Mouse (Mus musculus) ES-E14 (cell line): ENCODE data around the gene Synrg. TPM values are rescaled to one million over a fixed set of nuclear protein-coding genes. Genes with fewer than 3 reads are reported as not detected.

ENCODE experiments used
- DNase-seq: peaks from one replicate; pipeline ENCODE4 v3.0.0-alpha.2; 2013; ENCODE audit warnings: low read depth, low spot score
- H3K27ac ChIP-seq: 2 replicates; pipeline ENCODE4 v1.5.1; 2012; ENCODE audit warnings: low read depth, mild to moderate bottlenecking, low read length, moderate library complexity, mixed read lengths; ENCODE audit not compliant: poor library complexity, insufficient read depth, severe bottlenecking
- H3K36me3 ChIP-seq: 2 replicates; pipeline ENCODE4 v1.6.1; 2012; ENCODE audit warnings: mild to moderate bottlenecking, low read length, moderate library complexity, mixed read lengths; ENCODE audit not compliant: control insufficient read depth, poor library complexity, insufficient read depth, severe bottlenecking
- H3K4me1 ChIP-seq, 2 experiments: fragments of 150-350 bp in 1 of 2; sonication (generic) in 1 of 2; 2 replicates each; pipeline ENCODE4 v1.6.1; 2012; ENCODE audit warnings: low read length in 2 of 2, mild to moderate bottlenecking in 1 of 2, mixed read lengths in 1 of 2; ENCODE audit not compliant: control insufficient read depth in 2 of 2, insufficient read depth in 2 of 2, poor library complexity in 1 of 2
- H3K4me3 ChIP-seq, 2 experiments: fragments of 150-350 bp in 1 of 2; sonication (generic) in 1 of 2; 2 replicates each; pipeline ENCODE4 v1.5.1; 2012; ENCODE audit warnings: low read length in 2 of 2, low read depth in 1 of 2, mild to moderate bottlenecking in 1 of 2, mixed read lengths in 1 of 2; ENCODE audit not compliant: insufficient read depth in 1 of 2, poor library complexity in 1 of 2, severe bottlenecking in 1 of 2
- H3K9ac ChIP-seq: 2 replicates; pipeline ENCODE4 v1.6.1; 2012; ENCODE audit warnings: low read depth, mild to moderate bottlenecking, low read length, mixed read lengths; ENCODE audit not compliant: poor library complexity, insufficient read depth, severe bottlenecking
- H3K9me3 ChIP-seq: fragments of 150-350 bp; sonication (generic); 2 replicates; pipeline ENCODE4 v1.6.1; 2012; ENCODE audit warnings: low read depth, mild to moderate bottlenecking, low read length; ENCODE audit not compliant: control insufficient read depth, insufficient read depth
- CHD2 ChIP-seq: IDR thresholded peaks from 2 replicates; pipeline ENCODE4 v1.6.1; 2014; ENCODE audit warnings: mild to moderate bottlenecking, low read depth, low read length, inconsistent platforms
- HCFC1 ChIP-seq: IDR thresholded peaks from 2 replicates; pipeline ENCODE4 v1.6.1; 2012; ENCODE audit warnings: low read length, inconsistent platforms, borderline replicate concordance; ENCODE audit not compliant: insufficient read depth
- MAFK ChIP-seq: IDR thresholded peaks from 2 replicates; pipeline ENCODE4 v1.6.1; 2014; ENCODE audit warnings: mild to moderate bottlenecking, low read depth, low read length, inconsistent platforms; ENCODE audit not compliant: insufficient read depth
- ZC3H11A ChIP-seq: IDR thresholded peaks from 2 replicates; pipeline ENCODE4 v1.6.1; 2012; ENCODE audit warnings: low read depth, mild to moderate bottlenecking, inconsistent platforms, low read length, borderline replicate concordance
- ZNF384 ChIP-seq: IDR thresholded peaks from 2 replicates; pipeline ENCODE4 v1.6.1; 2012; ENCODE audit warnings: low read depth, low read length, inconsistent platforms
- in situ Hi-C, 2 experiments: fragments of 600-800 bp; cut with MboI; formaldehyde crosslinking; loops; one replicate each; pipeline ENCODE4 v1.15.1; 2025; ENCODE audit warnings: low sequenced_read_pairs in 2 of 2, inconsistent platforms in 1 of 2; ENCODE audit not compliant: unreplicated experiment in 2 of 2
- total RNA-seq: library from RNA; depleted of rRNA; stranded (reverse); fragments of 300-350 nt; gene quantifications from 2 replicates; pipeline ENCODE4 v1.2.3, GENCODE M21; 2012

Gene Synrg
- total RNA-seq, 1 experiment = 10.8 TPM

- H3K9me3 ChIP-seq = no peaks in the 10 kb centered on the region
- H3K27ac ChIP-seq = no peak overlapping the region
Observed at GRCm38 (mm10) chr11:84011576-84011975, 47.3 kb downstream of the Synrg start.

GRCm38 (mm10) chr11:84013105-84013504, 48.9 kb downstream of the Synrg start:
- H3K4me1 ChIP-seq = no peaks in the 10 kb centered on the region; a peak in 1 of 4 replicates
- no peaks in the 10 kb centered on the region for H3K9me3 ChIP-seq
- TF ChIP-seq ZC3H11A (no peak), HCFC1 (no peak), ZNF384 (no peak), CHD2 (no peak), MAFK (no peak)
- H3K4me3 ChIP-seq = no peak overlapping the region
- peaks cover 3% of the 10 kb centered on the region; the same call in 1 of the 2 replicates for H3K36me3 ChIP-seq
- no peak overlapping the region for H3K9ac ChIP-seq
- DNase-seq = no peak
- H3K27ac ChIP-seq = no peak overlapping the region
- in situ Hi-C loops = no loop called here

More at GRCm38 (mm10) chr11:84011576-84011975, 47.3 kb downstream of the Synrg start:
- no peak for TF ChIP-seq ZNF384
- TF ChIP-seq HCFC1 = no peak
- no peak for TF ChIP-seq MAFK
- no peak for TF ChIP-seq CHD2
- no peak for TF ChIP-seq ZC3H11A
- Histone ChIP-seq H3K4me3 (no peak overlapping the region), H3K9ac (no peak overlapping the region), H3K36me3 (peaks cover 3% of the 10 kb centered on the region; the same call in 1 of the 2 replicates), H3K4me1 (no peaks in the 10 kb centered on the region; a peak in 1 of 4 replicates)
- DNase-seq = no peak
- in situ Hi-C loops = no loop called here

GRCm38 (mm10) chr11:84016147-84016809, 52.0 kb downstream of the Synrg start:
- Histone ChIP-seq H3K9ac (no peak overlapping the region), H3K9me3 (no peaks in the 10 kb centered on the region), H3K27ac (no peak overlapping the region), H3K4me1 (no peaks in the 10 kb centered on the region; a peak in 1 of 4 replicates), H3K36me3 (no peaks in the 10 kb centered on the region; the same call in 1 of the 2 replicates), H3K4me3 (no peak overlapping the region)
- no peak for DNase-seq
- TF ChIP-seq ZC3H11A (no peak), MAFK (no peak), CHD2 (no peak), ZNF384 (no peak), HCFC1 (no peak)
- in situ Hi-C loops = no loop called here

GRCm38 (mm10) chr11:84016810-84017508, 52.7 kb downstream of the Synrg start:
- no peaks in the 10 kb centered on the region for H3K4me1 ChIP-seq
- in situ Hi-C loops = no loop called here
- H3K4me3 ChIP-seq = no peak overlapping the region
- H3K36me3 ChIP-seq = no peaks in the 10 kb centered on the region; the same call in 1 of the 2 replicates
- H3K9ac ChIP-seq = no peak overlapping the region
- DNase-seq = no peak
- no peak overlapping the region for H3K27ac ChIP-seq
- no peaks in the 10 kb centered on the region for H3K9me3 ChIP-seq
- TF ChIP-seq ZC3H11A (no peak), HCFC1 (no peak), MAFK (no peak), CHD2 (no peak), ZNF384 (no peak)
